Mouse (Mus musculus): Measurements from ENCODE around the gene Mrpl39. TPM values are rescaled to one million over a fixed set of nuclear protein-coding genes. Genes with fewer than 3 reads are reported as not detected.

Gene Mrpl39
- polyA plus RNA-seq (2015; fragmentation: Nextera tagmentation; extraction: Ambion mirVana), result 43.9 and 49.6 TPM in 2 replicates

- peak within 1 kb of the TSS; percentile 86 for H3K9ac ChIP-seq (replicated peaks)
- H3K4me1 ChIP-seq (replicated peaks), result peaks cover 12% of the 10 kb centered on the region
- ATAC-seq, result peak; percentile 100
- peak within 1 kb of the TSS; percentile 85 for H3K4me3 ChIP-seq (replicated peaks)
- no peaks in the 10 kb centered on the region for H3K9me3 ChIP-seq
- peaks cover 14% of the 10 kb centered on the region for H3K36me3 ChIP-seq
- H3K27me3 ChIP-seq, result no peaks in the 10 kb centered on the region
- H3K4me2 ChIP-seq (replicated peaks), result peak within 1 kb of the TSS; percentile 69
- WGBS, result 1% methylated on average over 66 of the region's 66 CpGs
- H3K27ac ChIP-seq, result peak within 1 kb of the TSS; percentile 58
Measured at GRCm38 (mm10) chr16:84735166-84736105, at the start of gene Mrpl39. Gene Mrpl39, minus strand, starts transcription at chr16:84735742.

GRCm38 (mm10) chr16:84784966-84785365 lies 49.4 kb upstream of the Mrpl39 start:
- Histone ChIP-seq H3K4me3 (replicated peaks) (no peak overlapping the region), H3K9me3 (no peaks in the 10 kb centered on the region), H3K4me2 (replicated peaks) (0 out of 2 replicates have a peak overlapping the region, but pooled peaks have one; percentile 6), H3K36me3 (peaks cover 16% of the 10 kb centered on the region), H3K27ac (no peak overlapping the region), H3K4me1 (replicated peaks) (peaks cover 13% of the 10 kb centered on the region), H3K9ac (replicated peaks) (no peak overlapping the region), H3K27me3 (no peaks in the 10 kb centered on the region)
- 12% methylated on average over 7 of the region's 7 CpGs for WGBS
- ATAC-seq, result peak; percentile 66

- Histone ChIP-seq H3K27ac (no peak overlapping the region), H3K4me3 (replicated peaks) (no peak overlapping the region), H3K4me2 (replicated peaks) (no peak overlapping the region), H3K9ac (replicated peaks) (no peak overlapping the region), H3K36me3 (peaks cover 27% of the 10 kb centered on the region), H3K4me1 (replicated peaks) (peaks cover 15% of the 10 kb centered on the region), H3K27me3 (no peaks in the 10 kb centered on the region), H3K9me3 (no peaks in the 10 kb centered on the region)
- ATAC-seq, result no peak
- WGBS, result 52% methylated on average over 2 of the region's 2 CpGs
Measured at GRCm38 (mm10) chr16:84783279-84783678, 47.7 kb upstream of the Mrpl39 start.

GRCm38 (mm10) chr16:84779718-84780117 lies 44.2 kb upstream of the Mrpl39 start:
- Histone ChIP-seq H3K4me2 (replicated peaks) (no peak overlapping the region), H3K36me3 (peaks cover 21% of the 10 kb centered on the region), H3K27ac (no peak overlapping the region), H3K4me3 (replicated peaks) (no peak overlapping the region), H3K9ac (replicated peaks) (no peak overlapping the region), H3K27me3 (no peaks in the 10 kb centered on the region), H3K9me3 (no peaks in the 10 kb centered on the region), H3K4me1 (replicated peaks) (peaks cover 32% of the 10 kb centered on the region)
- WGBS, result 93% methylated on average over 5 of the region's 5 CpGs
- ATAC-seq, result no peak

GRCm38 (mm10) chr16:84778861-84779630 lies 43.5 kb upstream of the Mrpl39 start:
- no peak overlapping the region for H3K4me2 ChIP-seq (replicated peaks)
- ATAC-seq, result no peak
- H3K4me1 ChIP-seq (replicated peaks), result peaks cover 27% of the 10 kb centered on the region
- H3K9me3 ChIP-seq, result no peaks in the 10 kb centered on the region
- no peak overlapping the region for H3K27ac ChIP-seq
- no peak overlapping the region for H3K4me3 ChIP-seq (replicated peaks)
- H3K27me3 ChIP-seq, result no peaks in the 10 kb centered on the region
- no peak overlapping the region for H3K9ac ChIP-seq (replicated peaks)
- H3K36me3 ChIP-seq, result peaks cover 21% of the 10 kb centered on the region
- WGBS, result 89% methylated on average over 6 of the region's 6 CpGs

- ATAC-seq, result no peak
- Histone ChIP-seq H3K4me3 (replicated peaks) (no peak overlapping the region), H3K9ac (replicated peaks) (no peak overlapping the region), H3K9me3 (no peaks in the 10 kb centered on the region), H3K4me2 (replicated peaks) (no peak overlapping the region), H3K27me3 (no peaks in the 10 kb centered on the region), H3K36me3 (peaks cover 21% of the 10 kb centered on the region), H3K4me1 (replicated peaks) (peaks cover 27% of the 10 kb centered on the region), H3K27ac (no peak overlapping the region)
- WGBS, result 93% methylated on average over 6 of the region's 6 CpGs
Measured at GRCm38 (mm10) chr16:84778431-84778830, 42.9 kb upstream of the Mrpl39 start.

GRCm38 (mm10) chr16:84776089-84776784 lies 40.7 kb upstream of the Mrpl39 start:
- Histone ChIP-seq H3K4me1 (replicated peaks) (peaks cover 37% of the 10 kb centered on the region), H3K27ac (no peak overlapping the region), H3K4me3 (replicated peaks) (peak overlapping the region; percentile 77), H3K9ac (replicated peaks) (no peak overlapping the region; the same call in none of the 2 replicates), H3K36me3 (peaks cover 21% of the 10 kb centered on the region), H3K27me3 (no peaks in the 10 kb centered on the region), H3K4me2 (replicated peaks) (peak overlapping the region; percentile 87), H3K9me3 (no peaks in the 10 kb centered on the region)
- no peak for ATAC-seq
- 39% methylated on average over 7 of the region's 7 CpGs for WGBS

- H3K27me3 ChIP-seq, result no peaks in the 10 kb centered on the region
- peak overlapping the region; percentile 77 for H3K4me3 ChIP-seq (replicated peaks)
- H3K36me3 ChIP-seq, result peaks cover 21% of the 10 kb centered on the region
- H3K4me2 ChIP-seq (replicated peaks), result peak overlapping the region; percentile 87
- no peaks in the 10 kb centered on the region for H3K9me3 ChIP-seq
- no peak for ATAC-seq
- H3K4me1 ChIP-seq (replicated peaks), result peaks cover 34% of the 10 kb centered on the region
- H3K27ac ChIP-seq, result peak overlapping the region; percentile 97
- WGBS, result 14% methylated on average over 11 of the region's 11 CpGs
- peak overlapping the region; percentile 85 for H3K9ac ChIP-seq (replicated peaks)
Measured at GRCm38 (mm10) chr16:84775356-84775755, 39.8 kb upstream of the Mrpl39 start.

GRCm38 (mm10) chr16:84774761-84775231 lies 39.3 kb upstream of the Mrpl39 start:
- peak; percentile 49 for ATAC-seq
- peaks cover 33% of the 10 kb centered on the region for H3K4me1 ChIP-seq (replicated peaks)
- WGBS, result under 1% methylated on average over 23 of the region's 23 CpGs
- peak overlapping the region; percentile 87 for H3K4me2 ChIP-seq (replicated peaks)
- H3K4me3 ChIP-seq (replicated peaks), result peak overlapping the region; percentile 77
- H3K36me3 ChIP-seq, result peaks cover 17% of the 10 kb centered on the region
- peak overlapping the region; percentile 85 for H3K9ac ChIP-seq (replicated peaks)
- H3K27me3 ChIP-seq, result no peaks in the 10 kb centered on the region
- H3K27ac ChIP-seq, result peak overlapping the region; percentile 97
- H3K9me3 ChIP-seq, result no peaks in the 10 kb centered on the region

GRCm38 (mm10) chr16:84774003-84774703 lies 38.6 kb upstream of the Mrpl39 start, which contains the start of gene Jam2:
Gene Jam2, plus strand, starts transcription at chr16:84774123.
- H3K9me3 ChIP-seq, result no peaks in the 10 kb centered on the region
- WGBS, result under 1% methylated on average over 41 of the region's 43 CpGs
- peak within 1 kb of the TSS; percentile 97 for H3K27ac ChIP-seq
- H3K36me3 ChIP-seq, result peaks cover 11% of the 10 kb centered on the region
- H3K4me2 ChIP-seq (replicated peaks), result peak within 1 kb of the TSS; percentile 87
- peak within 1 kb of the TSS; percentile 85 for H3K9ac ChIP-seq (replicated peaks)
- peak within 1 kb of the TSS; percentile 77 for H3K4me3 ChIP-seq (replicated peaks)
- ATAC-seq, result peak; percentile 92
- peaks cover 32% of the 10 kb centered on the region for H3K4me1 ChIP-seq (replicated peaks)
- H3K27me3 ChIP-seq, result no peaks in the 10 kb centered on the region
